Mouse (Mus musculus): ENCODE measurements around the gene Galm. TPM values are rescaled to one million over a fixed set of nuclear protein-coding genes. Genes with fewer than 3 reads are reported as not detected.

Galm gene
- 10 to 100 TPM; 51.3 to 58.6 TPM for polyA plus RNA-seq (2017; shearing (Covaris generic))

DNA sequence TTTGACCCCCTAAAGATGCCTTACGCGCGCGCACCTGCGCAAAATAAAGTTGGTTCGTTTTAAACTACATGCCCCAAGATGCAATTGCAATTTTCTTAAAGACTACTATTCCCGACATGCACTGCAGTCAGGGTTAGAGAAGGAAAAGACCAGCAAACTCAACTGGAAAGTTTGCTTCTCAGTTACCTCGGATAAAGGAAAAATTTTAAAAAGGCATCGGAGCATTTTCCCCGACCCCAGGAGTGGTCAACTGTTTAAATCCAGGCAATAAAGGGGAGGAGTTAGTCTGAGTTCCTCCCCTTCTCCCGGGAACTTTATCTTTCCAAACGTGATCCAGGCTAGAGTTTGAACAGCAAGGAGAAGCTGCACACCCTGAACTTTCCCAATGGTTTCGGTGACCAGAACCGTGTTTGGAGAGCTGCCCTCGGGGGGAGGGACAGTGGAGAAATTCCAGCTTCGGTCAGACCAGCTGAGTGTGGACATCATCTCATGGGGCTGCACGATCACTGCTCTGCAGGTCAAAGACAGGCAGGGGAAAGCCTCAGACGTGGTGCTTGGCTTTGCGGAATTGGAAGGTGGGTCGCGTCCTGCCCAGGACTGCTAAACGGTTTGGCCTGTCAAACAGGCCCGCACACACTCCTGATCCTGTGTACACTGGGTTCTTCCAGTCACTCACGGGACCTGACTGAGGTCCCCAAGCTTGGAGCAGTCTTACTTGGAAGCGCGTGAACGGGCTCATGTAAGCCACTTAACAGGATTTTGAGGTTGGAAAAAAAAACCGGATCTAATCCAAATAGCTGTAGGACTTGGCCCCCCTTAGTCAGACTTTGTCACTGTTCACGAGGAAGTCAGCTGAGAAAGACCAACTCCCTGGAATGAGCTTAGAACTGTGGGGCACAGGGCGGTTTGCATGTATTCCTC is at the start of gene Galm:
TSS of gene Galm (plus strand) at position 141 of the 921 bp plus-strand sequence.
- peak; percentile 52 for ATAC-seq

DNA sequence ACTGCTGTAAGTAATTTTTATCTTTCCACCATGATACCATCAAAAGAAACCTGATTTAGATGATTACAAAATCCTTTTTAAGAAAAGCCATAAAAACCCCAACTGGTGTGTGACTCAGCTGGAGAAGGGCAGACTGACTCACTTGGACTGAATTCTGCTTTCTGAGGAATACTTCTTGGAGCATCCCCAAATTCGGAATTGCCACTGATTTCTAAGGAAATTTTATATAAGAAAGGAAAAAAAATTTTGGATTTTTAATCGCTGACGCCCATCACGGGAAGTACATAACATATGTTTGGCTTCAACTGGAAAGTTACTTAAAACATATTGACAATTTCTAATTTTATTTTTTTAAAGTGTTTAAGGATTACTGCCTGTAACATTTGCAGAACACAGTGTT is 48.5 kb upstream of the Galm start:
- no peak for ATAC-seq

DNA sequence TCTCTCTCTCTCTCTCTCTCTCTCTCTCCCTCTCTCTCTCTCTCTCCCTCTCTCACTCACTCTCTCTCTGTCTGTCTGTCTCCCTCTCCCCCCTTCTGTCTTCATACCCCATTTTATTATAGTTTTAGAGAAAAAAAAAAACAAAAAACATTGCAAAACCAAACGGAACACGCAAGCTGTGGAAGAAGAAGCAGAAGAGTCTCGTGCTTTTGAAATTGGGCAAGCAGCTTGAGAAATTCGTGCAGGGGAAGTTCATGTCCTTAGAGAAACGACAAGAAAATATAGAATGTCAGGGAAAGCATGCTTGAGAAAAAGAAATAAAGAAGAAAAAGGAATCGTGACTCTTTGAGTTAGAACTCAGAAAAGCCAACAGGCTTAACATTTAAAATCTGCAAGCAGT is 44.0 kb upstream of the Galm start:
- ATAC-seq: no peak

DNA sequence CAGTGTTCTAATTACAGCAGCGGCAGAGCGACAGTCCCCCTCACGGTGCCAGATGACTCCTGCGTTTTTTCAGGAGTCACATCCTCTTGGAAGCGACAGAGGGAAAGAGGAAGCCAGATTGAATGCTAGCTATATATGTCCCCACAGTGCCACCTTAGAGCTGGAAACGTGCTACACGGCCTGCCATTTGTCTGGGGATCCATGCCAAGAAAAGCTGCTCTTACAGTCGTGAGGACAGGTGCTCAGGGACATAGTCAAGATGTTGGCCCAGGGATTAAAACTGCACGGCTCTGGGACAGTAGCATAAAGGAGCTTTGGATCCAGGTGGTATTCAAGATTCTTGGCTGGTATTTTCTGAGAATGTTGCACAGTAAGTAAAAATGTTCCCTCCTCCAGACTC is 42.8 kb upstream of the Galm start:
- ATAC-seq: no peak

DNA sequence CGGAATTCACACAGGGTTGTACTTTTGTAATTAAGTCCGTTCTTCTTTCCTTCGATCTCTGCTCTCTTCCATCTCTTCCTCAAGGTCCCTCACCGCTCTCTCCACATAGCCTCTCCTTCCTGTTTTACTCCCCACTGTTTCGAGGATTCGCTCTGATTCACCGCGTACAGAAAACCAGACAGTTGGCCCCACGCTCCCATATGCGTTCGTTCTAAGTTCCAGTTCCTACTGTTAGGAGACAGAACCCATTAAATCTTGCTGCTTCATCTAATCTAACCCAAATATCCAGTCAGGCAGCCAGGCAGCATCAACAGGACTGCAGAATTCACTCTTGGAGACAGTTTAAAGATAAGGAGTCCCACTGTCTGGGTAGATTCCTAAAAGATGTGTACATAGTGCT is 40.7 kb upstream of the Galm start:
- no peak for ATAC-seq

DNA sequence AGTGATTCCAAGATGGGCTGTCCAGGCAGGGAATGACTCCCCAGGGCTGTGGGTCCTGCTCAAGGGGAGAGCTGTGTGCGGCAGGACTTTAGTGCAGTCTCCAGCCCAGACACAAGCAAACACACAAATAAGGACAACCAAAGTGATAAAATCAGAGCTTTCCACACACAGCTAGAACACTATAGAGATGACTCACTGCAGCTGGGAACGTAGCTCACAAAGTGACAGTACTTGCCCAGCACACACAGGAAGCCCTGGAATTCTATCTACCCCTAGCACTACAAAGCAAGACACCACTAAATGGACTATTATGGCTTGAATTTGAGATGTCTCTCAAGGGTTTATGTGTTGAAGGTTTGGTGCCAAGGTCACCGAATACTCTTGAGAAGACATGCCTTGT is 39.1 kb upstream of the Galm start:
- no peak for ATAC-seq

DNA sequence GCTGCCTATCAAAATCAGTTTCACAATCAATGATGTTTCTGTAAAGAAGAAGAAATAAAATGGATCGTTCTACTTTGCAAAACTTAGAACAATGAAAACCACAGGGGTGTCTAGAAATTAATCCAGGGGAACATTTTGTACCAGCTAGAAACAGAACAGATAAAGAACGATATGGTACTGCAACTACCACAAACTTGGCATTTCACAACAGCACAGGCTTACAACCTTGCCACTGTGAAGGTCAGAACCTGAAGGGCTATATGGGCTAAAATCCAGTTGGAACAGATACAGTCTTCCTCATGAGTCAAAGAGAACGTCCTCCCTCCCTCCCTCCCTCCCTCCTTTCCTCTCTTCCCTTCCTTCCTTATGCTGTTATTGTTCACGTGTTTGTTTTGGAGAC is 36.7 kb upstream of the Galm start:
- ATAC-seq: no peak

DNA sequence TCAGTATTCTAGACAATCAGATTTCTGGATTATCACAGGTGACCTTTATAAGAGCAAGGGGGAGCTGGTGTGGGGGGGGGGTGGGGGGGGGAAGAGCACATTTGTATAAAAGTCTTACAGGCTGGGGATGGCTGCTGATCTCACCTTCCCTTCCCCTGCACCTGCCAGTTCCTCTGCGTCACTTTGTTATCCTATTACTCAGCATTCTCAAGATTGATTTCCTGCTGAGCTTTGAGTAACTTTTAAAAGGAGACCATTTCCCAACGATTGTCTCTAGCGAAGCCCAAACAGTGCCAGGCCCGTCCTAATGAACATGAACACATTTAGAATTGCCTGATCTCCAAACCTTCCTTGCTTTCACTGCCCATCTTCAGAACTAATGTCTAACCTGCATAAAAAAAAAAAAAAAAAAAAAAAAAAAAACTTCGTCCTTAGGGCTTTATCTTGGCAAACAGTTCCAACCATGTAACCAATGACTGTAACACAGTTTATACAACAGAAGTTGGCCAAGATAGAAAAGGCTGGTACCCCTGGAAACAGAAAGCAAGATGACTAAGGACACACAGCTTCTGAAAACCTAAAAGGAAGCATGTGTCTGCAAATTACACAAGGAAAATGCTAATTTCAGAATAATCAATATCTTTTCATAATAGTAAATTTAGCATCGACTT is 35.3 kb upstream of the Galm start:
- peak; percentile 65 for ATAC-seq

DNA sequence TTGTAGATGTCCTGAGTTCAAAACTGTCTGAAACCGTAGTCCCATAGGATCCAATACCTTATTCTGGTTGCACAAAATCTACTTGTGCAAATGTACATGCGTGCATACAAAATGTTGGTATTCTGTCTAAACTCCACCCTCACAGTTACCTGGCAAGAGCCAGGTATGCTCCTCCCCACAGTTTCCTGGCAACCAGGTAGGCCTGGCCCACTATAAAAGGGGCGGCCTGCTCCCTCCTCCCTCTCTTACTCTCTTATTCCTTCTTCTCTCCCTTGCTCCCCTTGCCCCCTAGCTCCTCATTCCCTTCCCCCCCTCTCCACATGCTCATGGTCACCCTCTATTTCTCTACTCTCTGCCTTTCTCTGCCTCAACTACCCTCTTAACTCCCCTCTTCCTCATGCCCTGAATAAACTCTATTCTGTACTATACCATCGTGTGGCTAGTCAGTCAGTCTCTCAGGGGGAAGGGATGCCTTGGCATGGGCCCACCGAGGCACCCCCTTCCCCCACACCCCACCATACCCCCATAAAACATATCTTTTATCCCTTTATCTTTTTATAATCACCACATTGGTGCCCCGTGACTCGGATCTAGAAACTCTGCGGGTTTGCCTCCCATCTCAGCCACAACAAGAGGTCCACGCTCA is 31.9 kb upstream of the Galm start:
- ATAC-seq: no peak

DNA sequence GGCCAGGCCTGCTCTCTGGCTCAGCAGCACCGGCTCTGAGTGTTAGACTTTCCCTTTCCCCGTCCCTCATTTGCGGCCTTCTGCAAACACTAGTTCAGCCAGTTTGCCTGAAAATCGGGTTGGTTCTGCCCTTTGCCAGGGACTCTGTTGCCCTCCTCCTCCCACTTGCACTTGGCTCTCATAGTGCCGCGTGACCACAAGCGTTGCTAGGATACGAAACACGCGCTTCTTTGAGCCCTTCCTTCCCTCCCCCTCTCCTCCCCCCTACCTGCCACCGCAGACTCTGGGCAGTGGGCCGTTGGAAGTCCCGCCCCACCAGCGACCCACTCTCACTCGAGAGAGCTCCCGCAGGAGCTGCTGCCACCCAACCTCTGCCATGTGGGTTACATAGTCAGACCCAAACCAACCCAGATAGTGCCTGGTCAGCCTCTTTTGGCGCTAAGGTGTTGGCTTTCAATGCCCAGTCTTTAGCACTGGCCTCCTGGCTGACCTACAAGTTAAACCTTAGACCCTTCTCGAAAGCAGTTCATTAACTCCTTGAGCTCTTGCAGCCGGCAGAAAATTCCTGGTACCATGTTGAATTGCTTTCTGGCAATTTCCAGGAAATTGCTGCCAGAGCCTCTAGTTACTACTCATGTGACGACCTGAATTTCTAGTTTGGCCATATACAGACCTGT is 31.1 kb upstream of the Galm start:
- ATAC-seq: peak; percentile 74

DNA sequence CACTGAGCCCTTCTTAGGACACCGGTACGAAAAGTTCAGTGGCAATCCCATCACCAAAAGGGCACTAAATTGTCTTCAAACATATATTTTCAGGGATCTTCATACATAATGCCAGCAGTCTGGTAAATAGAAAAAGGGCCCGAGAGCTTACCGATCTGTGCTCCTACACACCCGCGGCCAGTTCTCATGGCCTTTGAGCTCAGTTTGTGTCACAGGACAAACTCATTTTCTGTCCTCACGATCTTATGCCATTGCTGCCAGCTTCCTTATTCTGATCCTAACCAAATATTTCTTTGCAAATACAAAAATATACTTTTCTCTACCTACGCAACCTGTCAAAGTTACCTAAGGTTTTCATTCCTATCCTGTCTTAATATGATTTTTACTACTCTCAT is 30.6 kb upstream of the Galm start:
- ATAC-seq: no peak

DNA sequence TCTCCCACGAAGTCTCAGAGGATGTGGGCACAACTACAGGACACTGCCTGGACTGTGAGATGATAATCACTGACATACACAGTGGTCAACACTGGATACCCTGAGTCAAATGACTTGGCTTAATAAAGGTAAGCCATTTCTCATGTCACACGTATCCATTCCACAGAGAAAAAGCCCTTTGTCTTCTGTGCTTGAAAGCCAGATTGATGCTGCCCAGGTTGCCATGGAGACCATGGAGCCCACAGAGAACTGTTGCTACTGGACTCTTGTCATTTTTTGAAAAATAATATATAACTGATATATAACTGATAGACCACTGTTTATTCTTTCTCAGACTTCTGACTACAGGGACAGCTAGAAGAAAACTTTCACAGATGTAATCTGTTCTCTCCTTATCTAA is 30.1 kb upstream of the Galm start:
- no peak for ATAC-seq

DNA sequence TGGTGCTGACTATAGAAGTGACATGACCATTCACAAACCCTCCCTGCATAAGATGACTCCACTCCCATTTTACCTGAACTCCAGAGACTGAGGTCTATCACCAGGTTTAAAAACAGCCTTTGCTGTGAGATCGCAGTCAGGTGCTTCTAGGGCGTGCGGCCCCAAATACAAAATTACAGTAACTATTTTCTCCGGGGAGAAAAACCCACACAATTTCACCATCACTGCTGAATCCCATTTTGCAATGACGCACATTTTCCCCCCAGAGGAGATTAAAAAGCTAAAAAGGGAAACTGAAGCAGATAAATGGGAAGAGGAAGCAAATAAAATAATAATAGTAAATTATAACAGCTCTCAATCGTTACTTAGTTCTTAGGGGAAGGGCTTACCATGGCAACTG is 27.4 kb upstream of the Galm start:
- ATAC-seq: no peak

DNA sequence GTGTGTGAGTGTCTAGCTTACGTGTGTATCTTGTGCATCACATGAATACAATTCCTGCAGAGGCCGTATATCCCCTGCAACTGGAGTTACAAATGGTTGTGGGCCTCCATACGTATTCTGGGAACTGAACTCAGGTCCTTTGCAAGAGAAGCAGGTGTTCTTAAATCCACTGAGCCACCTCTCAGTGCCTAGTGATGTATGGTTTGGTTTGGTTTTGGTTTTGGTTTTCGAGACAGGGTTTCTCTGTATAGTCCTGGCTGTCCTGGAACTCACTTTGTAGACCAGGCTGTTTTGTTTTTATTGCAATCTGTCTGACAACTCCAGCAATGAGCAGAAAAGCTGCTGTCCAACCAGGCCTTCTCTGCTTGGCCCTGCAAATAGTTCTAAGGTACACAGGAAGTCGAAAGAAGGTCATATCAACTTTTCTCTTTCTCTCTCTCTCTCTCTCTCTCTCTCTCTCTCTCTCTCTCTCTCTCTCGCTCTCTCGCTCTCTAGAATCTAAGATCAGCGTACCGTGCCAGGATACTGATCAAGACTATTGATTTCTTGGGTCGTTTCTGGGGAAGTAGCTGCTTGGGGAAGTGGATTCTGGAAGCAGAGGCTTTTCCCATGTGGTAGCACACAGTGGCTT is 21.8 kb upstream of the Galm start:
- peak; percentile 87 for ATAC-seq

DNA sequence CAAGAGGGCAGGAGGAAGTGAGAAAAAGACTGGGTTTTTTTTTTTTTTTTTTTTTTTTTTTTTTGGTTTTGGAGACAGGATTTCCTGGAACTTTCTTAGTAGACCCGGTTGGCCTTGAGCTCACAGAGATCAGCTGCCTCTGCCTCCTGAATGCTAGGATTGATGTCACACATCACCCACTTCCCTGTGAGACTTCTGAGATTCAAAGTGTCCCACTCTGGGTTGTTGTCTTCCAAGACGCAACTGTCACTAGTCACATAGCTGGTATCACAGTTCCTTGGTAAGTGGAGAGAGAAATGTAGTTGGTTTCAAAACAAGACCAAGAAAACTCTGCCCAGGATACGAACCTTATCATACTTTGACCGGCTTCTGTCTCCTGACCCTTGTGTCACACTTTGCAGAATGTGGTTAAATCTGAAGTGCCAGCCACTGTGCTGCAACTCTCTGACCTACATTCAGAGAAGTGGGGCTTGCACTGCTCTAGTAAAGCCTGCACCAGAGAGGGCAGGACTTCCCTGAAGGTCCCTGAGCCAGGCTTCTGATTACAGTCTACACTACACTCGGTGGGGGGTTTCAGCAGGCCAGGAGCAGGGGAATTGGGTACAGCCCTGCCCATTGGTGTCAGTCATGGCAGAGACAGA is 14.5 kb upstream of the Galm start:
- ATAC-seq: peak; percentile 92

DNA sequence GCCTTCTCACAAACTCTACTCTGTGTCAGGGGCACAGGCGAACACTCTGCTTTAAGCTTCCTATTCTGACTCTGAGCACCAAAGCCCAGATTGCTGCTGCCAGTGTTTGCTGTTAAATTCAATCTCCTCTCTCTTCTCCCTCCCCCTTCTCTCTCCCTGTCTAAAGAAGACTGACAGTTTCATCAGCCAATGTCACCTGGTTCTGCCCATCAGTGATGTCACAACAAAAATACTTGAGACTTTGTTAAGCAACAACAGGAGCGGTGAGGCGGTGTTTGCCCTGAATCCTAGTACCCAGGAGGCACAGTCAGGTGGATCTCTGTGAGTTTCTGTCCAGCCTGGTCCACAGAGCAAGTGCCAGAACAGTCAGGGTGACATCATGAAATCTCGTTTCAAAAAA is 13.8 kb upstream of the Galm start:
- peak; percentile 18 for ATAC-seq

DNA sequence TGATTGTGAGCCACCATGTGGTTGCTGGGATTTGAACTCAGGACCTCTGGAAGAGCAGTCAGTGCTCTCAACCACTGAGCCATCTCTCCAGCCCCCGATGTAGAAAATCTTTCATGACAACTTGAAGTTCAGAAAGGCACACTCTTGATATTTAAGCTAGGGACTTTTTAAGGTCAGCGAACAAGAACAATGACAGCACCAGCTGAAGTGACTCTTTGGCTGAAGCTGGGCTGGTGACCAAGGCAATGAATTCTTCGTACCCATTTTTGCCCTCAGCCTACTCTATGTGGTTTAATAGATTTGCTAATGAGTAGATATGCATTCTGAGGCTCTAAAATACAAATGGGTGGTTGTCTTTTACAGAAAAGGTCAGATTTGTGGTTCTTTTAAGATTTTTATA is 6.9 kb upstream of the Galm start:
- ATAC-seq: no peak

DNA sequence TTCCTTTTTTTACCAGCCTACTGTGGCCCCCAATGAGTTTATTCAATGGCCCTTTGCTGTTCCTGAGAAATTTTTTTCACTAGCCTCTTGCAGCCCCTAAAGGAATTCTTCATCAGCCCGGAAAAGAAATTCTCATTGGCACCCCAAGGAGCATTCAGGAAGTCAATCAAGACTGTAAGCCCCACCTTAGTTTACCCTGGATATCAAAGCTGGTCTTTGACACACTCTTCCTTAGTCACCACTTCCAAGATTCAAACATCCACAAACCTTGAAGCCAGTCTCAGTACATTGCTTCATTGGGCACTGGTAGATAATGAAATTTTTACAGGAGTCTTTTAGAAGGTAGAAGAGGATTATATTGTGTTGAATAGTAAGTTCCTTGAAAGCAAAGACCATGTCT is 5.4 kb upstream of the Galm start:
- no peak for ATAC-seq

DNA sequence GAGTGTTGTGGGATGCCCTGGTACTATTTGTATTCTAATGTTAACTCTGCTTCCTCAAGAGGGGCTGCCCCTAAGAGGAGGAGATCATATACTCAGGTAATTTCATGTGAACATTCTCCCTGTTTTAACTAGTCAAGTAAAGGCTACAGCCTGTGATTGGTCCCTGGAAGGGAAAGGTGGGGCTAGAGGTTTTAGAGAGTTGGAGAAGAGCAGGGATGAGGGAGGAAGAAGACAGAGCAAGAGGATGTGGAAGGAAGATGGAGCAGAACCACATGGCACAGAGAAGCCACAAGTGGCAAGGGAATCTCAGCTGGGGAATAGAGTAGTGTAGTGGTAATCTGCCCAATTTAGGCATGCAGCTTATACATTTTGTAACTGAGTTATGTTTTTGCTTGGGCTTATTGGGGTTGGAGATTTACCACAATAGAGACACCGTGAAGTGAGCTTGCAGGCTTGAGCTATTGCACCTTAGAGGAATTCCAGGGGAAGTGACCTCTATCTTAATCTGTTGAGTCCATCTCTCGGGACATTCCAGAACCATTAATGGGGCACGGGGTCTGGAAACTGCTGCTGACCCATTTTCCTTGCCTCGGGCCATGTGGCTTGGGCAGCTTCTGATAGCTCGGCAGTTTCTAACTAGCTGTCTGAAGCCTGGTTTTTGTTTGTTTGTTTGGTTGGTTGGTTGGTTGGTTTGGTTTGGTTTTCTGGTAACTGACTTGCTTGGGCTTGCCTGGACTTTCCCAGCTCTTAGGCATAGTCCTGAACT is 2.1 kb upstream of the Galm start:
- no peak for ATAC-seq

DNA sequence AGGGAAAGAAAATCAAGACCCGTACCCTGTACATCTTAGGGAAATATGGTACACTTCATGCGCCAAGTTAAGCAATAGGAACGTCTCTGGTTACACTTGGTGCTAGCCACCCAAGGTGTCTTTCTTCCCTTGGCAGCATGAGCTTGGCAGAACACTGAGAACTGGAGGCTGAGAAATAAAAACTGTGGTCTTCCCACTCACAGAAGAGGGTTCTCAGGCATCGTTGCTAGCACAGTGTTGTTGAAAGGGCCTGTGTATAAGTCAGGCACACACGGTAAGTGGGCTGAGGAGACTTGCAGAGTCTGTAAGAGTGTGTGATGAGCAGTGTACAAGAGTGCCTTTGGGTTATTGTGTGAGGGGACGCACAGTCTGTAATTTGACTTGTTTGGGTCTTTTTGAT is 1.1 kb upstream of the Galm start:
- no peak for ATAC-seq

DNA sequence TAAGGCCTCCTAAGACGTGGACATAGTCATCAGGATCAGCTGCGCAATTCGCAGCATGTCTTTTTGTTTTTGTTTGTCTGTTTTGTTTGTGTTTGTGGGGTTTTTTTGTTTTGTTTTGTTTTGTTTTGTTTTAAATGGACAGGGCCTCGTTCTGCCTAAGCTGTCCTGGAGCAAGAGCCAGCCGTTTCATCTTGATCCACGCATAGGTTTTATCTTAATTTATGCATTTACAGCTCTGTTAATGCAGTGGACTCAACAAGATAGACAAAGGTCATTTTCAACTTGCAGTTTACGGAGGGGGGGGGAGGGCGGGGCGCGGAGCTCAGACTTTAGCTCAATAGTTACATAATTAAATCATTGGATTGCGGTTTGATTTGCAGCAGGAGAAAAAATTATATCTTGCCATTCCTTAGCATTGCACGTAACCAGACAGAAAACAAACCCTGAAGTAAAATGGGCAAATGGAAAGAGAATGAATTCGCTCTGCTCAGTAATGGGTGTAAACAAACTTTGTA is 1.3 kb downstream of the Galm start:
- no peak for ATAC-seq
